Mouse (Mus musculus): ENCODE measurements at regions not wholly inside any gene's neighbourhood (a gene's known extent, or its start where the extent isn't known, plus 50 kb on each side); places are given as distances from the start of the nearest gene placed in this dataset.

DNA sequence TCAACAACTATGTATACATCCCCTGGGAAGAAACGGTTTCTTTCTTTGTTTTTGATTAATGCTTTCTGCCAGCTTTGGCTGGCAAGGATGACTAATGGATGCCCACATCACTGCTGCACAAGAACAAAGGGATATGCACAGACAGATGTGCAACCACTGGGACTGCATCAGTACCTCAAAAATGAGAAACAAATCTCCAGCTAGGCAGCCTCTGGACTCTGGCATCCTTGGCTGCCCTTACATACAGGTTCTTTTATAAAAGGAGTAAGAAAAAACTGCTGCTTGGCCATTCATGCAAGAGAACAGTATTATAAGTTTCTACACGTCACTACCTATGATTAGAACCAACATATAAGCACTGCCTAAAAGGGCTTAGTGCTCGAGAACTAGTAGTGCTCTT, 97.7 kb downstream of the Alg10b start:
- Histone ChIP-seq H3K4me2 (no peak overlapping the region), H3K9ac (ENCODE audit: low read depth, low read length) (no peak overlapping the region), H3K27me3 (ENCODE audit: control insufficient read depth, insufficient read depth, low read length) (no peaks in the 10 kb centered on the region), H3K36me3 (ENCODE audit: control insufficient read depth, insufficient read depth, low read length) (no peaks in the 10 kb centered on the region), H3K4me1 (ENCODE audit: control insufficient read depth, insufficient read depth, low read length) (no peaks in the 10 kb centered on the region), H3K4me3 (ENCODE audit: low read depth, low read length) (no peak overlapping the region), H3K27ac (ENCODE audit: low read depth, low read length) (no peak overlapping the region), H3K9me3 (replicated peaks; ENCODE audit: control insufficient read depth, low read length) (no peaks in the 10 kb centered on the region)
- no peak for ATAC-seq (replicated peaks; ENCODE audit: insufficient number of reproducible peaks, low FRiP score, low TSS enrichment)
- 63% methylated on average over 3 of the region's 3 CpGs for WGBS (ENCODE audit: insufficient replicate concordance)

DNA sequence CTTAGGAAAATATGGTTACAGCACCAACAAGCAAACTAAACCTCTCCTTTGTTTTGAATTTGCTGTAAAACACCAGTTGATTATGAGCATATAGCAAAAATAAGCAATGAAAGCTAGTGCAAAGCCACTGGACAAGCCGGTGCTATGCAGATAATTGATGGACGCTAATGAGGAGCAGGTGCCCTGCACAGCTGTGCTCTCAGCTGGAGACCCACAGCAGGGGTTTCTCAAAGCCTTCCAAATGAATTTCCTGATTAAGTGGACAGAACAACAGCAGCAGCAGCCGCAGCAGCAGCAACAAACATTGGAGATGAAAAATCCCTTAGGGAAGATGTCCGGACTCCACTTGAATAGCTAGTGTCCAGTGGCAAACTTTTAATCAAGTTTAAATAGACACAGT, 109.2 kb downstream of the Alg10b start:
- Histone ChIP-seq H3K9ac (ENCODE audit: low read depth, low read length) (no peak overlapping the region), H3K27me3 (ENCODE audit: control insufficient read depth, insufficient read depth, low read length) (no peaks in the 10 kb centered on the region), H3K4me2 (no peak overlapping the region), H3K36me3 (ENCODE audit: control insufficient read depth, insufficient read depth, low read length) (no peaks in the 10 kb centered on the region), H3K27ac (ENCODE audit: low read depth, low read length) (no peak overlapping the region), H3K4me3 (ENCODE audit: low read depth, low read length) (no peak overlapping the region), H3K4me1 (ENCODE audit: control insufficient read depth, insufficient read depth, low read length) (no peaks in the 10 kb centered on the region), H3K9me3 (replicated peaks; ENCODE audit: control insufficient read depth, low read length) (no peaks in the 10 kb centered on the region)
- WGBS (ENCODE audit: insufficient replicate concordance) = 36% methylated on average over 4 of the region's 4 CpGs
- ATAC-seq (replicated peaks; ENCODE audit: insufficient number of reproducible peaks, low FRiP score, low TSS enrichment) = no peak

DNA sequence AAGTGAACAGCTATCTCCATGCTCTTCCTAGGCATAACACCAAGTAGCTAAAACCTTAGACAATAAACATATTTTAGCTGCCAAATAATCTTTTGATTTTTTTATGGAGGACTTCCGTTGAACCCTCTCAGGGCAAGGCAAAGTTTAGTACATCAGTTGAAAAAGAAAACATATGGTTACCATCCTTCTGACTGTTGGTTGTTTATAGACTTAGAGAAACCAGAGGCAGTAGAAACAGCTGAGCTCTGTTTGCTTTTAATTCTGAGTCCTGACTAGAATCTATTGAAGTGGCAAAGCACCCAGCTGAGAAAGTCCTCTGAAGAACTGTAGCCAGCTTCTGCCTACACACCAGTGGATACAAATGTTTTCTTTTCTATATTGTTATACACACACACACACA, 109.7 kb downstream of the Alg10b start:
- H3K27me3 ChIP-seq (ENCODE audit: control insufficient read depth, insufficient read depth, low read length) = no peaks in the 10 kb centered on the region
- no peak for ATAC-seq (replicated peaks; ENCODE audit: insufficient number of reproducible peaks, low FRiP score, low TSS enrichment)
- no peak overlapping the region for H3K4me2 ChIP-seq
- no peak overlapping the region for H3K27ac ChIP-seq (ENCODE audit: low read depth, low read length)
- no peak overlapping the region for H3K9ac ChIP-seq (ENCODE audit: low read depth, low read length)
- WGBS (ENCODE audit: insufficient replicate concordance) = 53% methylated on average over 1 of the region's 1 CpGs
- H3K36me3 ChIP-seq (ENCODE audit: control insufficient read depth, insufficient read depth, low read length) = no peaks in the 10 kb centered on the region
- H3K9me3 ChIP-seq (replicated peaks; ENCODE audit: control insufficient read depth, low read length) = no peaks in the 10 kb centered on the region
- H3K4me3 ChIP-seq (ENCODE audit: low read depth, low read length) = no peak overlapping the region
- H3K4me1 ChIP-seq (ENCODE audit: control insufficient read depth, insufficient read depth, low read length) = no peaks in the 10 kb centered on the region

- no peaks in the 10 kb centered on the region for H3K36me3 ChIP-seq (ENCODE audit: control insufficient read depth, insufficient read depth, low read length)
- WGBS (ENCODE audit: insufficient replicate concordance) = 77% methylated on average over 4 of the region's 4 CpGs
- no peaks in the 10 kb centered on the region for H3K9me3 ChIP-seq (replicated peaks; ENCODE audit: control insufficient read depth, low read length)
- H3K4me2 ChIP-seq = no peak overlapping the region
- no peaks in the 10 kb centered on the region for H3K4me1 ChIP-seq (ENCODE audit: control insufficient read depth, insufficient read depth, low read length)
- no peak overlapping the region for H3K4me3 ChIP-seq (ENCODE audit: low read depth, low read length)
- no peak overlapping the region for H3K9ac ChIP-seq (ENCODE audit: low read depth, low read length)
- H3K27ac ChIP-seq (ENCODE audit: low read depth, low read length) = no peak overlapping the region
- no peak for ATAC-seq (replicated peaks; ENCODE audit: insufficient number of reproducible peaks, low FRiP score, low TSS enrichment)
- no peaks in the 10 kb centered on the region for H3K27me3 ChIP-seq (ENCODE audit: control insufficient read depth, insufficient read depth, low read length)
Measured at GRCm38 (mm10) chr15:90334406-90334805, 110.3 kb downstream of the Alg10b start.

DNA sequence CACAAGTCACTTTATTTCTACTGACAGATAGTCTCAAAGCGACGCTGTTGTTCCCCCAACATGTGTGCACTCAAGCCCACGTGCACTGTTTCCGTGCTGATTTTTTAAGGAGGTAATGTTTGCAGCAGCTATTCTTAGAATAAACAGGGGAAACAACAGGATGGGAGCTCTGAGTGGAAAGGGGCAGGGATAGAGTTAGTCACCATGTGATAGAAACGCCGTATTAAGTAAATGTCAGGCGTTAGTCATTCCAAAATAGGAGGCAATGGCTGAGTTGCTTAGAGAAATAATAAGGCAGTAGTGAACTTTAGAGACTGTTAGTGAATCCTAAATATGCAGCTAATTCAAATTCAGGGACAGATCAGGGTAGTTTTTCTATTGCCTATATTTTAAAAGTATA, 111.4 kb downstream of the Alg10b start:
- Histone ChIP-seq H3K36me3 (ENCODE audit: control insufficient read depth, insufficient read depth, low read length) (no peaks in the 10 kb centered on the region), H3K27me3 (ENCODE audit: control insufficient read depth, insufficient read depth, low read length) (no peaks in the 10 kb centered on the region), H3K9ac (ENCODE audit: low read depth, low read length) (no peak overlapping the region), H3K4me1 (ENCODE audit: control insufficient read depth, insufficient read depth, low read length) (no peaks in the 10 kb centered on the region), H3K27ac (ENCODE audit: low read depth, low read length) (no peak overlapping the region), H3K4me2 (no peak overlapping the region), H3K9me3 (replicated peaks; ENCODE audit: control insufficient read depth, low read length) (no peaks in the 10 kb centered on the region), H3K4me3 (ENCODE audit: low read depth, low read length) (no peak overlapping the region)
- no peak for ATAC-seq (replicated peaks; ENCODE audit: insufficient number of reproducible peaks, low FRiP score, low TSS enrichment)
- 51% methylated on average over 7 of the region's 7 CpGs for WGBS (ENCODE audit: insufficient replicate concordance)

DNA sequence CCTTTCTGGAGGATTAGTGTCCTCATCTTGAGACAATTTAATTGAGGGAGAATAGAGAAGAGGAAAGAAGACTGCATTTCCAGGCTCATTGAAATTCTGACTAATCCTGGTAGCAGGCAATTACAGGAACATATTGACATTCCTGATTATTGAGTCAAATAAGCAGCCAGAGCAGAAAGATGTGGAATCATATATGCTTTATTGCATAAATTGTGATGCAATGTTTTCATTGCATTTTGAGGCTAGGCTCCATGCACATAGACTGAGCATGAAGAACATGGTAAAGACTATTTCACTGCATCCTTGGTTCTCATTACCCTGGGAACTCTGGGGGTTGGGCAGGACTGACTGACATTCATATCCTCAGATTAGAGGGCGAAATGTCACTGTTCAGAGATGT, 116.0 kb downstream of the Alg10b start:
- H3K36me3 ChIP-seq (ENCODE audit: control insufficient read depth, insufficient read depth, low read length) = no peaks in the 10 kb centered on the region
- 77% methylated on average over 1 of the region's 1 CpGs for WGBS (ENCODE audit: insufficient replicate concordance)
- ATAC-seq (replicated peaks; ENCODE audit: insufficient number of reproducible peaks, low FRiP score, low TSS enrichment) = no peak

DNA sequence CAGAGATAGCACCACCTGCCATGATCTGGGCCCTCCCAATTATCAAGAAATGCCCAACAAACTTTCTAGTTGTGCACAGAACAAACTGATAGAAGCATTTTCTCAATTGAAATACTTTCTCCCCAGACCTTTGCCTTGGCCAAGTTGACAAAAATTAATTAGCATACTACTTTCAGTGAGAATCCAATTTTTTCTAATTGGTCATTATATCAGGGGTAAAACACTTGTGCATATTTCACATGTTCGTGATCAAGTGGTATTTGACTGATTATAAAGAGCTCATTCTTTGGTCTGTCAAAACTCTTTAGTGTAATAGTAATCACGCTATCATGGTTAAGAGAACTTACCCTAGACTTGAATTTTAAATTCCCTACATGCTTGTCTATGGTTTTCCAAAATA, 117.2 kb downstream of the Alg10b start:
- WGBS (ENCODE audit: insufficient replicate concordance) = 83% methylated on average over 2 of the region's 2 CpGs
- no peak for ATAC-seq (replicated peaks; ENCODE audit: insufficient number of reproducible peaks, low FRiP score, low TSS enrichment)
- H3K9ac ChIP-seq (ENCODE audit: low read depth, low read length) = no peak overlapping the region
- no peak overlapping the region for H3K4me2 ChIP-seq
- no peaks in the 10 kb centered on the region for H3K36me3 ChIP-seq (ENCODE audit: control insufficient read depth, insufficient read depth, low read length)
- no peaks in the 10 kb centered on the region for H3K9me3 ChIP-seq (replicated peaks; ENCODE audit: control insufficient read depth, low read length)
- no peak overlapping the region for H3K4me3 ChIP-seq (ENCODE audit: low read depth, low read length)
- H3K27me3 ChIP-seq (ENCODE audit: control insufficient read depth, insufficient read depth, low read length) = no peaks in the 10 kb centered on the region
- H3K27ac ChIP-seq (ENCODE audit: low read depth, low read length) = no peak overlapping the region
- H3K4me1 ChIP-seq (ENCODE audit: control insufficient read depth, insufficient read depth, low read length) = no peaks in the 10 kb centered on the region

More for the DNA sequence above, 116.0 kb downstream of the Alg10b start:
- Histone ChIP-seq H3K4me3 (ENCODE audit: low read depth, low read length) (no peak overlapping the region), H3K9me3 (replicated peaks; ENCODE audit: control insufficient read depth, low read length) (no peaks in the 10 kb centered on the region), H3K4me2 (no peak overlapping the region), H3K4me1 (ENCODE audit: control insufficient read depth, insufficient read depth, low read length) (no peaks in the 10 kb centered on the region), H3K27me3 (ENCODE audit: control insufficient read depth, insufficient read depth, low read length) (no peaks in the 10 kb centered on the region), H3K27ac (ENCODE audit: low read depth, low read length) (no peak overlapping the region), H3K9ac (ENCODE audit: low read depth, low read length) (no peak overlapping the region)

DNA sequence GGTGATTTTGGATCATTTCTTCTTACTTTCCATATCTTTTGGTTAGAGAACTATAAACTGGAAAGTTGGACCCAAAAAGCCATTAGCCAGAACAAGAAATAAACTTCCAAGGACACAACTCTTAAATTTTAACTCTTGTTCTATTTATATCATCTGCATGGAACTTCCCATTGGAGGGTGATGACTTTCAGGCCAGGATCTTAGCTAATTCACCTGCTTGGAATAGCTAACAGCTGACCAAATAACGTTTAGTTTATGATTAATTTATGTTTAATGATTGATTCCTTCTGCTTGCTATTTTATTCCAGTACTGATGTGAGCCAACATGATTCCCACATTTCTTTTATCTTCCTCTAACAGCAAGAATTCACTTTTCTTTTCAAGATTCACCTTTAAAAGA, 119.7 kb downstream of the Alg10b start:
- H3K27me3 ChIP-seq (ENCODE audit: control insufficient read depth, insufficient read depth, low read length) = no peaks in the 10 kb centered on the region
- no peak overlapping the region for H3K27ac ChIP-seq (ENCODE audit: low read depth, low read length)
- no peaks in the 10 kb centered on the region for H3K9me3 ChIP-seq (replicated peaks; ENCODE audit: control insufficient read depth, low read length)
- H3K4me2 ChIP-seq = no peak overlapping the region
- H3K4me3 ChIP-seq (ENCODE audit: low read depth, low read length) = no peak overlapping the region
- H3K4me1 ChIP-seq (ENCODE audit: control insufficient read depth, insufficient read depth, low read length) = peaks cover 3% of the 10 kb centered on the region; the same call in 1 of the 2 replicates
- H3K9ac ChIP-seq (ENCODE audit: low read depth, low read length) = no peak overlapping the region
- 58% methylated on average over 1 of the region's 1 CpGs for WGBS (ENCODE audit: insufficient replicate concordance)
- ATAC-seq (replicated peaks; ENCODE audit: insufficient number of reproducible peaks, low FRiP score, low TSS enrichment) = no peak
- H3K36me3 ChIP-seq (ENCODE audit: control insufficient read depth, insufficient read depth, low read length) = no peaks in the 10 kb centered on the region

DNA sequence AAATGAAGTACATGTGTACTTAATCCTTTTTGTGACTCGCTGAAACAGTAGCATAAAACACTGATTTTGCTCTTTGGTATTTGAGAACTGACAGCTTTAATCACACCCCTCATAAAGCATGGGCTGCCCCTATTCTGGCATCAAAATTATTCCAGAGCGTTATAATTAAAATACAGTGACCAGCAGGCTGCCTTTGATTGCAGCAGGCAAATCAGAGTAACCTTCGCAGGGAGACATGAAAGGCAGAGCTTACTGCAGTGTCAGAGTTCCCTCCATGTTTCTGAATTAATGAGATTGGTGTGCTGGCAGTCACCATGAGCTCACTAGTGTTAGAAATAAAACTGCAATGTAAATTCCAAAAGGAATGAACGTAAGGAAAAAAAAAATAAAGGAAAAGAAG, 120.8 kb downstream of the Alg10b start:
- ATAC-seq (replicated peaks; ENCODE audit: insufficient number of reproducible peaks, low FRiP score, low TSS enrichment) = no peak
- Histone ChIP-seq H3K4me1 (ENCODE audit: control insufficient read depth, insufficient read depth, low read length) (peaks cover 3% of the 10 kb centered on the region; the same call in 1 of the 2 replicates), H3K9me3 (replicated peaks; ENCODE audit: control insufficient read depth, low read length) (no peaks in the 10 kb centered on the region), H3K9ac (ENCODE audit: low read depth, low read length) (no peak overlapping the region), H3K27ac (ENCODE audit: low read depth, low read length) (no peak overlapping the region), H3K36me3 (ENCODE audit: control insufficient read depth, insufficient read depth, low read length) (no peaks in the 10 kb centered on the region), H3K27me3 (ENCODE audit: control insufficient read depth, insufficient read depth, low read length) (no peaks in the 10 kb centered on the region), H3K4me2 (no peak overlapping the region), H3K4me3 (ENCODE audit: low read depth, low read length) (no peak overlapping the region)
- WGBS (ENCODE audit: insufficient replicate concordance) = 65% methylated on average over 4 of the region's 4 CpGs

Measured in heart, embryonic 11.5 days (tissue).